21 mouse cellular contexts compared by ENCODE assay signal in genomic region chr17:34830776-34831175, GRCm38 (mm10). TPM values are rescaled to one million over a fixed set of nuclear protein-coding genes. Genes with fewer than 3 reads are reported as not detected.
"Had no signal": no experiment of that assay in that cellular context is flagged by ENCODE, and none has a peak within 500 bp of the region (broad histone marks: within the 10 kb centered on the region; RNA-seq: fewer than 3 reads in every experiment).

No protein-coding gene starts in this region.

RNA-seq across cellular contexts. Expression of gene Cyp21a1, which starts 26.4 kb away (rescaled TPM):
- total RNA-seq: common myeloid progenitor, adult 5-6 weeks; forebrain, postnatal 0 days; gastrocnemius, adult 2 months; gastrocnemius, postnatal 36 days; granulocyte monocyte progenitor cell, adult 5-6 weeks; heart, adult 18-20 months; heart, adult 2 months had no signal
- polyA plus RNA-seq: cortical plate, adult 2 months; embryonic facial prominence, embryonic 10.5 days; embryonic facial prominence, embryonic 11.5 days; embryonic facial prominence, embryonic 12.5 days; embryonic facial prominence, embryonic 13.5 days; embryonic facial prominence, embryonic 14.5 days; erythroblast, embryonic 14.5 days; forebrain, embryonic 10.5 days; forebrain, embryonic 11.5 days; forebrain, embryonic 12.5 days; forebrain, embryonic 13.5 days; forebrain, embryonic 14.5 days; forebrain, embryonic 15.5 days; forebrain, embryonic 16.5 days; forebrain, postnatal 0 days had no signal
